Mouse (Mus musculus): Measurements from ENCODE around the gene Anxa2.

Gene Anxa2

GRCm38 (mm10) chr9:69507206-69507605, 53.8 kb downstream of the Anxa2 start:
- no peak for DNase-seq (ENCODE audit: low read depth in 1 of 2, low spot score in 2 of 2)

GRCm38 (mm10) chr9:69508016-69508415, 54.6 kb downstream of the Anxa2 start:
- DNase-seq (ENCODE audit: low read depth in 1 of 2, low spot score in 2 of 2) = no peak

GRCm38 (mm10) chr9:69511881-69512590, 58.6 kb downstream of the Anxa2 start:
- DNase-seq (ENCODE audit: low read depth in 1 of 2, low spot score in 2 of 2) = no peak

GRCm38 (mm10) chr9:69512726-69513125, 59.3 kb downstream of the Anxa2 start:
- DNase-seq (ENCODE audit: low read depth in 1 of 2, low spot score in 2 of 2) = no peak

- DNase-seq (ENCODE audit: low read depth in 1 of 2, low spot score in 2 of 2) = no peak
Observed at GRCm38 (mm10) chr9:69514206-69514605, 60.8 kb downstream of the Anxa2 start.

- no peak for DNase-seq (ENCODE audit: low read depth in 1 of 2, low spot score in 2 of 2)
Observed at GRCm38 (mm10) chr9:69515416-69515815, 62.0 kb downstream of the Anxa2 start.

- DNase-seq (ENCODE audit: low read depth in 1 of 2, low spot score in 2 of 2) = no peak
Observed at GRCm38 (mm10) chr9:69517387-69518035, 64.1 kb downstream of the Anxa2 start.
